Mouse (Mus musculus) midbrain, embryonic 16.5 days (tissue): ENCODE measurements around the gene Gramd4. TPM values are rescaled to one million over a fixed set of nuclear protein-coding genes. Genes with fewer than 3 reads are reported as not detected.

ENCODE experiments used
- ATAC-seq: fragments of 200-750 bp; cut with Nextera tagmentation; 2 replicates; pipeline ENCODE4 v1.8.0; 2017; ENCODE audit warnings: moderate TSS enrichment
- H3K27ac ChIP-seq: fragments of 300-500 bp; sonication (generic); 2 replicates; pipeline ENCODE4 v1.5.1; 2014; ENCODE audit warnings: mild to moderate bottlenecking, low read length, mixed read lengths
- H3K27me3 ChIP-seq: fragments of 300-500 bp; sonication (generic); 2 replicates; pipeline ENCODE4 v1.6.1; 2014; ENCODE audit warnings: low read depth, low read length, mixed read lengths; ENCODE audit not compliant: control insufficient read depth, insufficient read depth
- H3K36me3 ChIP-seq: fragments of 300-500 bp; sonication (generic); 2 replicates; pipeline ENCODE4 v1.6.1; 2014; ENCODE audit warnings: mild to moderate bottlenecking, low read length, moderate library complexity, mixed read lengths; ENCODE audit not compliant: control insufficient read depth, insufficient read depth
- H3K4me1 ChIP-seq: fragments of 300-500 bp; sonication (generic); 2 replicates; pipeline ENCODE4 v1.6.1; 2014; ENCODE audit warnings: mild to moderate bottlenecking, low read length, mixed read lengths; ENCODE audit not compliant: control insufficient read depth, insufficient read depth
- H3K4me2 ChIP-seq: fragments of 300-500 bp; sonication (generic); 2 replicates; pipeline ENCODE4 v1.6.1; 2014; ENCODE audit warnings: mild to moderate bottlenecking, low read length, mixed read lengths
- H3K4me3 ChIP-seq: fragments of 300-500 bp; sonication (generic); 2 replicates; pipeline ENCODE4 v1.5.1; 2014; ENCODE audit warnings: low read depth, mild to moderate bottlenecking, low read length, moderate library complexity, mixed read lengths
- H3K9ac ChIP-seq: fragments of 300-500 bp; sonication (generic); 2 replicates; pipeline ENCODE4 v1.6.1; 2014; ENCODE audit warnings: low read depth, low read length, mixed read lengths
- H3K9me3 ChIP-seq: fragments of 300-500 bp; sonication (generic); replicated peaks from 2 replicates; pipeline ENCODE4 v1.6.1; 2014; ENCODE audit warnings: mild to moderate bottlenecking, low read length, mixed read lengths; ENCODE audit not compliant: control insufficient read depth, poor library complexity, severe bottlenecking
- WGBS: fragments of 180-500 bp; shearing (Covaris S2); extraction: QIAGEN DNeasy Blood & Tissue Kit; methylation state at CpG from one replicate; pipeline ENCODE4 v1.1.7; 2014; 5-methylcytosine and 5-hydroxymethylcytosine counted together
- polyA plus RNA-seq: library from polyadenylated mRNA; unstranded; fragments of >200 nt; fragmentation: Nextera tagmentation; extraction: Ambion mirVana; gene quantifications from 2 replicates; pipeline ENCODE4 v1.2.1, GENCODE M21; 2015

Gene Gramd4
- polyA plus RNA-seq, 1 experiment from 2014 or later, result 36.7 TPM

DNA sequence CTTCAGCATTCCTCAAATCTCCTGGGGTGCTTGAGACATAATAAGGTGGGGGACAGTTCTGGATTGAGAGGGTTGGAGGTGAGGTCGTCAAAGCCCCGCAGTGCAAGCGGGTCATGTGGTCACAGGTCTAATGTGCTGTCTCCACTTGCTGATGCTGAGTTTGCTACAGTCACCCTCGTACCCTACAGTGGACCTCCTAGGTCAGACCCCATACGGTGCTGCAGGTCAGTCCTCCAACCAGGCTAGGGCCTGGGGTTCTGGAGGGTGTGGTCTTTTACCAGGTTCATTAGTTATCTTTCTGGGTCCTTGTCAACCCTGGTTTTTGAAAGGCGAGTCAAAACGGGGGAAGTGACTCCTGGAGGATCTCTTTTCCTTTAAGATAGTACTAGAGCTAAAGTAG, 413 bp downstream of the Gramd4 start:
- ATAC-seq, result peak; percentile 29; the same call in 1 of the 2 replicates
- H3K4me3 ChIP-seq, result peak overlapping the region; percentile 71

GRCm38 (mm10) chr15:86058394-86058915, 960 bp downstream of the Gramd4 start:
- H3K9me3 ChIP-seq, result no peaks in the 10 kb centered on the region
- ATAC-seq, result peak; percentile 63
- H3K36me3 ChIP-seq, result no peaks in the 10 kb centered on the region
- H3K4me1 ChIP-seq, result peaks cover 38% of the 10 kb centered on the region
- peak overlapping the region; percentile 94 for H3K27ac ChIP-seq
- no peaks in the 10 kb centered on the region for H3K27me3 ChIP-seq
- WGBS, result under 1% methylated on average over 65 of the region's 70 CpGs
- peak overlapping the region; percentile 80 for H3K4me2 ChIP-seq
- H3K9ac ChIP-seq, result peak overlapping the region; percentile 98
- peak overlapping the region; percentile 71 for H3K4me3 ChIP-seq

More for the DNA sequence above, 413 bp downstream of the Gramd4 start:
- Histone ChIP-seq H3K27ac (peak overlapping the region; percentile 94), H3K9ac (peak overlapping the region; percentile 69), H3K36me3 (no peaks in the 10 kb centered on the region), H3K9me3 (no peaks in the 10 kb centered on the region), H3K4me2 (peak overlapping the region; percentile 80), H3K4me1 (peaks cover 38% of the 10 kb centered on the region), H3K27me3 (no peaks in the 10 kb centered on the region)
- WGBS, result 2% methylated on average over 7 of the region's 7 CpGs

- Histone ChIP-seq H3K36me3 (no peaks in the 10 kb centered on the region), H3K9ac (peak overlapping the region; percentile 98), H3K9me3 (no peaks in the 10 kb centered on the region), H3K27me3 (no peaks in the 10 kb centered on the region), H3K4me1 (peaks cover 38% of the 10 kb centered on the region), H3K27ac (peak overlapping the region; percentile 94), H3K4me3 (peak overlapping the region; percentile 71), H3K4me2 (peak overlapping the region; percentile 80)
- WGBS, result 2% methylated on average over 37 of the region's 49 CpGs
- ATAC-seq, result peak; percentile 69
Observed at GRCm38 (mm10) chr15:86058931-86059834, 1.7 kb downstream of the Gramd4 start.

GRCm38 (mm10) chr15:86059835-86060380, 2.4 kb downstream of the Gramd4 start:
- 74% methylated on average over 7 of the region's 7 CpGs for WGBS

DNA sequence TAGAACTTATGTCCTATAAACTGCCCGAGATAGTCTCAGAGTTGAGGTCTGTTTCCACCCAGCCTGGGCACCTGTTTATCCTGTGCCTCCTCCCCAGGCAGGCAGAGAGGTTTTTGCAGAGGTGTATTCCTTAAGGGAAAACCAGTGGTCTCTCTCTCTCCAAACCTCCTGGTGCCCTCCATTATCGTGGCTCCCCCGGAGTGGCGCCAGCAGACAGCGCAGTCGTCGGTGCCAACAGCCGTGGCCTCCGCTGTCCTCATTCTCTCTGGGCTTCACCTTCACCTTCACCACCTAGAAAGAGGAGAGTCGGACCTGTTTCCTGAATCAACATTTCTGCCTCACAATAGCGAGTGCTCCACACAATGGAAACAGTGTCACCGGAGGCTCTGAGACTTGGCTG, 3.1 kb downstream of the Gramd4 start:
- Histone ChIP-seq H3K36me3 (no peaks in the 10 kb centered on the region), H3K27me3 (no peaks in the 10 kb centered on the region), H3K27ac (no peak overlapping the region), H3K9me3 (no peaks in the 10 kb centered on the region), H3K4me1 (peaks cover 38% of the 10 kb centered on the region), H3K4me2 (peak overlapping the region; percentile 80), H3K4me3 (peak overlapping the region; percentile 71), H3K9ac (peak overlapping the region; percentile 98)
- WGBS, result 72% methylated on average over 12 of the region's 12 CpGs
- ATAC-seq, result no peak

More at GRCm38 (mm10) chr15:86059835-86060380, 2.4 kb downstream of the Gramd4 start:
- Histone ChIP-seq H3K9me3 (no peaks in the 10 kb centered on the region), H3K4me3 (peak overlapping the region; percentile 71), H3K4me2 (peak overlapping the region; percentile 80), H3K27ac (peak overlapping the region; percentile 94; the same call in 1 of the 2 replicates), H3K9ac (peak overlapping the region; percentile 98), H3K4me1 (peaks cover 38% of the 10 kb centered on the region), H3K27me3 (no peaks in the 10 kb centered on the region), H3K36me3 (no peaks in the 10 kb centered on the region)
- ATAC-seq, result no peak

GRCm38 (mm10) chr15:86061221-86061620, 3.7 kb downstream of the Gramd4 start:
- H3K27me3 ChIP-seq, result no peaks in the 10 kb centered on the region
- ATAC-seq, result no peak
- H3K36me3 ChIP-seq, result 0 out of 2 replicates have a peak, but pooled peaks cover 2% of the 10 kb centered on the region
- WGBS, result 93% methylated on average over 7 of the region's 7 CpGs
- H3K4me1 ChIP-seq, result peaks cover 38% of the 10 kb centered on the region
- no peak overlapping the region for H3K27ac ChIP-seq
- peak overlapping the region; percentile 15; the same call in 1 of the 2 replicates for H3K9ac ChIP-seq
- peak overlapping the region; percentile 71; the same call in 1 of the 2 replicates for H3K4me3 ChIP-seq
- H3K9me3 ChIP-seq, result no peaks in the 10 kb centered on the region
- H3K4me2 ChIP-seq, result peak overlapping the region; percentile 80

GRCm38 (mm10) chr15:86061848-86062481, 4.5 kb downstream of the Gramd4 start:
- Histone ChIP-seq H3K4me1 (peaks cover 38% of the 10 kb centered on the region), H3K36me3 (0 out of 2 replicates have a peak, but pooled peaks cover 2% of the 10 kb centered on the region), H3K27me3 (no peaks in the 10 kb centered on the region), H3K4me3 (no peak overlapping the region), H3K9ac (peak overlapping the region; percentile 15; the same call in 1 of the 2 replicates), H3K9me3 (no peaks in the 10 kb centered on the region), H3K27ac (no peak overlapping the region), H3K4me2 (peak overlapping the region; percentile 80)
- ATAC-seq, result no peak
- 58% methylated on average over 6 of the region's 6 CpGs for WGBS

GRCm38 (mm10) chr15:86064191-86064849, 6.8 kb downstream of the Gramd4 start:
- Histone ChIP-seq H3K27me3 (no peaks in the 10 kb centered on the region), H3K27ac (no peak overlapping the region), H3K36me3 (0 out of 2 replicates have a peak, but pooled peaks cover 2% of the 10 kb centered on the region), H3K9me3 (no peaks in the 10 kb centered on the region), H3K4me2 (no peak overlapping the region), H3K4me1 (peaks cover 41% of the 10 kb centered on the region), H3K9ac (no peak overlapping the region), H3K4me3 (no peak overlapping the region)
- ATAC-seq, result no peak
- WGBS, result 75% methylated on average over 8 of the region's 8 CpGs
